Mouse (Mus musculus) midbrain, embryonic 15.5 days (tissue): ENCODE measurements around the gene Onecut3. TPM values are rescaled to one million over a fixed set of nuclear protein-coding genes. Genes with fewer than 3 reads are reported as not detected.
A peak's percentile ranks its signal among the peaks of the same experiment; 100 is the strongest.

Source experiments
- ATAC-seq: fragments of 200-750 bp; cut with Nextera tagmentation; replicated peaks from 2 replicates; pipeline ENCODE4 v1.8.0; 2017; ENCODE audit warnings: moderate TSS enrichment
- H3K27ac ChIP-seq: fragments of 300-500 bp; sonication (generic); 2 replicates; pipeline ENCODE4 v1.5.1; 2015; ENCODE audit warnings: mild to moderate bottlenecking, inconsistent platforms
- H3K27me3 ChIP-seq: fragments of 300-500 bp; sonication (generic); replicated peaks from 2 replicates; pipeline ENCODE4 v1.6.1; 2015; ENCODE audit warnings: inconsistent platforms
- H3K36me3 ChIP-seq: fragments of 300-500 bp; sonication (generic); replicated peaks from 2 replicates; pipeline ENCODE4 v1.6.1; 2015; ENCODE audit warnings: inconsistent platforms
- H3K4me1 ChIP-seq: fragments of 300-500 bp; sonication (generic); 2 replicates; pipeline ENCODE4 v1.6.1; 2015; ENCODE audit warnings: inconsistent platforms
- H3K4me2 ChIP-seq: fragments of 300-500 bp; sonication (generic); 2 replicates; pipeline ENCODE4 v1.6.1; 2015; ENCODE audit warnings: inconsistent platforms, mild to moderate bottlenecking, moderate library complexity
- H3K4me3 ChIP-seq: fragments of 300-500 bp; sonication (generic); 2 replicates; pipeline ENCODE4 v1.5.1; 2015; ENCODE audit warnings: mild to moderate bottlenecking, inconsistent platforms
- H3K9ac ChIP-seq: fragments of 300-500 bp; sonication (generic); 2 replicates; pipeline ENCODE4 v1.6.1; 2015; ENCODE audit warnings: mild to moderate bottlenecking, inconsistent platforms
- H3K9me3 ChIP-seq: fragments of 300-500 bp; sonication (generic); 2 replicates; pipeline ENCODE4 v1.6.1; 2016; ENCODE audit warnings: inconsistent platforms
- WGBS: fragments of 180-500 bp; shearing (Covaris S2); methylation state at CpG from one replicate; pipeline ENCODE4 v1.1.7; 2015; ENCODE audit warnings: mixed read lengths; 5-methylcytosine and 5-hydroxymethylcytosine counted together
- polyA plus RNA-seq: library from polyadenylated mRNA; unstranded; fragments of >200 nt; fragmentation: Nextera tagmentation; extraction: Ambion mirVana; gene quantifications from 2 replicates; pipeline ENCODE4 v1.2.1, GENCODE M21; 2015

Onecut3 gene
- polyA plus RNA-seq, 1 experiment from 2014 or later = 2.6 TPM

- no peaks in the 10 kb centered on the region for H3K36me3 ChIP-seq
- WGBS = 58% methylated on average over 5 of the region's 5 CpGs
- no peak for ATAC-seq
- peaks cover 4% of the 10 kb centered on the region; the same call in 1 of the 2 replicates for H3K4me1 ChIP-seq
- H3K27ac ChIP-seq = no peak overlapping the region
- H3K4me3 ChIP-seq = no peak overlapping the region
- no peak overlapping the region for H3K4me2 ChIP-seq
- H3K9me3 ChIP-seq = no peaks in the 10 kb centered on the region
- H3K9ac ChIP-seq = no peak overlapping the region
- H3K27me3 ChIP-seq = peaks cover 3% of the 10 kb centered on the region; the same call in 1 of the 2 replicates
Measured at GRCm38 (mm10) chr10:80465066-80465465, 29.6 kb upstream of the Onecut3 start.

- H3K4me3 ChIP-seq = peak overlapping the region; percentile 54
- no peaks in the 10 kb centered on the region for H3K9me3 ChIP-seq
- peaks cover 18% of the 10 kb centered on the region for H3K27me3 ChIP-seq
- H3K9ac ChIP-seq = peak overlapping the region; percentile 50
- peak overlapping the region; percentile 61 for H3K4me2 ChIP-seq
- H3K27ac ChIP-seq = peak overlapping the region; percentile 78
- ATAC-seq = peak; percentile 92
- peaks cover 8% of the 10 kb centered on the region; the same call in 1 of the 2 replicates for H3K4me1 ChIP-seq
- under 1% methylated on average over 55 of the region's 58 CpGs for WGBS
- no peaks in the 10 kb centered on the region for H3K36me3 ChIP-seq
Measured at GRCm38 (mm10) chr10:80475290-80475959, 19.2 kb upstream of the Onecut3 start.

GRCm38 (mm10) chr10:80478531-80478930, 16.1 kb upstream of the Onecut3 start:
- Histone ChIP-seq H3K4me2 (no peak overlapping the region), H3K27ac (no peak overlapping the region), H3K4me1 (peaks cover 15% of the 10 kb centered on the region), H3K9me3 (no peaks in the 10 kb centered on the region), H3K9ac (no peak overlapping the region), H3K36me3 (no peaks in the 10 kb centered on the region), H3K27me3 (peaks cover 7% of the 10 kb centered on the region), H3K4me3 (no peak overlapping the region)
- no peak for ATAC-seq
- WGBS = 81% methylated on average over 5 of the region's 5 CpGs

- Histone ChIP-seq H3K4me1 (peaks cover 8% of the 10 kb centered on the region), H3K36me3 (no peaks in the 10 kb centered on the region)
- WGBS = 23% methylated on average over 5 of the region's 5 CpGs
Measured at GRCm38 (mm10) chr10:80481002-80481401, 13.6 kb upstream of the Onecut3 start.

DNA sequence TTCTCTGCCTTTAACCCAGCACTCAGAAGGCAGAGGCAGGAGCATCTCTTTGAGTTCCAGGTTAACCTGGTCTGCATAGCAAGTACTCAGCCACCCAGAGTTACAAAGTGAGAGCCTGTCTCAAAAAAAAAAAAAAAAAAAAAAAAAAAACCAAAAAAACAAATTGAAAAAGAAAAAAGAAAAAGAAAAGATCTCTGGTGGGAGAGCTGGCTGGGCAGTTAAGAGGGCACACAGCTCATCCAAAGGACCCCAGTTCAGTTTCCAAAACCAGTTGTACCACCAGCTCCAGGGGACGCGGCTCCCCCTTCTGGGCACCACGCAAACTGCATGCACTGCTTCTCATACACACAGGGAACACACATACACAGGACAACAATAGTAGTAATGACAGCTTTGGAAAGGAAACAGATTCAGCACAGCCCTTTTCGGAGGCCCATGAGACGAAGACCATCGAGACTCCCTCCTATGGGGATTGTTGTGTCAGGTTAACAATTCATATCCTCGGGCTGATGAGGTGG, 7.7 kb upstream of the Onecut3 start:
- peaks cover 7% of the 10 kb centered on the region; the same call in 1 of the 2 replicates for H3K4me1 ChIP-seq
- ATAC-seq = no peak
- H3K4me2 ChIP-seq = no peak overlapping the region
- peaks cover 47% of the 10 kb centered on the region for H3K27me3 ChIP-seq
- no peak overlapping the region for H3K27ac ChIP-seq
- H3K9me3 ChIP-seq = no peaks in the 10 kb centered on the region
- WGBS = 85% methylated on average over 7 of the region's 7 CpGs
- no peaks in the 10 kb centered on the region for H3K36me3 ChIP-seq
- no peak overlapping the region for H3K4me3 ChIP-seq
- no peak overlapping the region for H3K9ac ChIP-seq

More at GRCm38 (mm10) chr10:80481002-80481401, 13.6 kb upstream of the Onecut3 start:
- Histone ChIP-seq H3K27me3 (peaks cover 16% of the 10 kb centered on the region), H3K4me3 (no peak overlapping the region), H3K9ac (no peak overlapping the region), H3K9me3 (no peaks in the 10 kb centered on the region), H3K27ac (no peak overlapping the region), H3K4me2 (no peak overlapping the region)
- ATAC-seq = no peak

GRCm38 (mm10) chr10:80490051-80490450, 4.6 kb upstream of the Onecut3 start:
- no peak overlapping the region for H3K9ac ChIP-seq
- no peak for ATAC-seq
- 1% methylated on average over 22 of the region's 22 CpGs for WGBS
- no peak overlapping the region for H3K4me2 ChIP-seq
- H3K4me3 ChIP-seq = no peak overlapping the region
- peaks cover 9% of the 10 kb centered on the region for H3K4me1 ChIP-seq
- no peaks in the 10 kb centered on the region for H3K36me3 ChIP-seq
- H3K27me3 ChIP-seq = peaks cover 70% of the 10 kb centered on the region
- no peaks in the 10 kb centered on the region for H3K9me3 ChIP-seq
- H3K27ac ChIP-seq = no peak overlapping the region

DNA sequence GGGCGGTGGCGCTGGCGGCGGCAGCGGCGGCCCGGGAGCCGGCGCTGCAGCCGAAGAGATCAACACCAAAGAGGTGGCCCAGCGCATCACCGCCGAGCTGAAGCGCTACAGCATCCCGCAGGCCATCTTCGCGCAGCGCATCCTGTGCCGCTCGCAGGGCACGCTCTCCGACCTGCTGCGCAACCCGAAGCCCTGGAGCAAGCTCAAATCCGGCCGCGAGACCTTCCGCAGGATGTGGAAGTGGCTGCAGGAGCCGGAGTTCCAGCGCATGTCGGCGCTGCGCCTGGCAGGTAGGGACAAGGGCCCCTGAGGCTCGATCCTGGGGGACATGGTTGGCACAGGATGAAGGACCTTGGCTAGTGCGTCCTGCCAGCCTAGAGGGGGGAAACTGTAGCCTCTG, 1.3 kb downstream of the Onecut3 start:
- Histone ChIP-seq H3K9me3 (no peaks in the 10 kb centered on the region), H3K4me2 (peak overlapping the region; percentile 57), H3K36me3 (no peaks in the 10 kb centered on the region), H3K27ac (no peak overlapping the region), H3K4me1 (peaks cover 26% of the 10 kb centered on the region), H3K4me3 (peak overlapping the region; percentile 36), H3K9ac (no peak overlapping the region), H3K27me3 (peaks cover 92% of the 10 kb centered on the region)
- WGBS = under 1% methylated on average over 35 of the region's 35 CpGs
- ATAC-seq = no peak

DNA sequence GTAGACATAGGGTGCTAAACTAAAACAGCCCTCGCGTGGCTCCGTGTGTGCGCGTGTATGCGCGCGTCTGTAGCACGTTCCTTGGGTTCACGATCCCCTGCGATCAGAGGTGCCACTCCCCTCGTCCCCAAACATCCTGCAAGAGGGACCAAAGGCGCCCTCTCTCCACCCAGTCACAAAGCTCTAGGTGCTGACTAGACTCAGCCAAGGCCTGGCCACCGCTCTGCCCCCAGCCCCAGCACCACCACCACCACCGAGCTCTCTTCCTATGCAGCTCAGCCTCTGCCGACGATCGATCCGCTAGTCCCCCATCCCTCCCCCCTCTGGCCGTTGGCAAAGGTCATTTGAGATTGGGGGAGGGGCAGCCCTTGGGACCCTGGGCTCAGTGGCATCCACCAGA, 1.8 kb downstream of the Onecut3 start:
- Histone ChIP-seq H3K27ac (no peak overlapping the region), H3K4me2 (peak overlapping the region; percentile 57), H3K4me1 (peaks cover 22% of the 10 kb centered on the region), H3K9ac (no peak overlapping the region), H3K27me3 (peaks cover 92% of the 10 kb centered on the region), H3K36me3 (no peaks in the 10 kb centered on the region), H3K9me3 (no peaks in the 10 kb centered on the region), H3K4me3 (peak overlapping the region; percentile 36)
- ATAC-seq = no peak; the same call in 1 of the 2 replicates
- WGBS = 1% methylated on average over 20 of the region's 20 CpGs

DNA sequence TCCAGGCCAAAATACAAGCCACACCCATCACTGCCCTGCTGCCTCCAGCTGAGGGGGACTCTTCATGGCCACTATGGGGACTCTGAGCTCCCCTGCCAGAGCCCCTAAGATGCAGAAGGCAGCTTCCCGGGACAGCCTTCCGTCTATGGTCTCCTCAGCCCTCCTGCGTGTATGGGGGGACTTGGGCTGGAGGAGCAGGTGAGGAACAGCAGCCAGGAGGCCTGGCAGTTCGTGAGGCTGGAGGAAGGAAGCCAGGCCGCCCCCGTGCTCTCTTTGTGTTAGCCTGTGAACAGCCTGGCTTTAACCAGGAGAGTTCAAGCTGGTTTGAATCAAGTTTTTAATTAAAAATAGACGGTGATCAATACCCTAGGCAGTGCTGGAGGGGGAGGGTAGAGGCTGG, 7.7 kb downstream of the Onecut3 start:
- no peak overlapping the region for H3K4me2 ChIP-seq
- H3K27me3 ChIP-seq = peaks cover 79% of the 10 kb centered on the region
- ATAC-seq = no peak
- no peak overlapping the region for H3K27ac ChIP-seq
- no peak overlapping the region for H3K4me3 ChIP-seq
- H3K9me3 ChIP-seq = no peaks in the 10 kb centered on the region
- no peak overlapping the region for H3K9ac ChIP-seq
- WGBS = 2% methylated on average over 7 of the region's 7 CpGs
- peaks cover 5% of the 10 kb centered on the region; the same call in 1 of the 2 replicates for H3K4me1 ChIP-seq
- H3K36me3 ChIP-seq = no peaks in the 10 kb centered on the region

- peaks cover 76% of the 10 kb centered on the region for H3K27me3 ChIP-seq
- H3K9me3 ChIP-seq = no peaks in the 10 kb centered on the region
- no peak overlapping the region for H3K27ac ChIP-seq
- no peak overlapping the region for H3K4me3 ChIP-seq
- WGBS = 2% methylated on average over 22 of the region's 22 CpGs
- no peak for ATAC-seq
- H3K4me1 ChIP-seq = peaks cover 5% of the 10 kb centered on the region; the same call in 1 of the 2 replicates
- H3K36me3 ChIP-seq = no peaks in the 10 kb centered on the region
- H3K4me2 ChIP-seq = no peak overlapping the region
- H3K9ac ChIP-seq = no peak overlapping the region
Measured at GRCm38 (mm10) chr10:80502819-80503314, 8.2 kb downstream of the Onecut3 start.

- Histone ChIP-seq H3K4me3 (no peak overlapping the region), H3K9me3 (no peaks in the 10 kb centered on the region), H3K27me3 (peaks cover 69% of the 10 kb centered on the region), H3K4me1 (peaks cover 5% of the 10 kb centered on the region; the same call in 1 of the 2 replicates), H3K4me2 (no peak overlapping the region), H3K36me3 (no peaks in the 10 kb centered on the region), H3K27ac (no peak overlapping the region), H3K9ac (no peak overlapping the region)
- WGBS = 2% methylated on average over 27 of the region's 27 CpGs
- ATAC-seq = no peak
Measured at GRCm38 (mm10) chr10:80503599-80504220, 9.1 kb downstream of the Onecut3 start.

GRCm38 (mm10) chr10:80504724-80505123, 10.1 kb downstream of the Onecut3 start:
- H3K27ac ChIP-seq = no peak overlapping the region
- 0% methylated on average over 8 of the region's 9 CpGs for WGBS
- no peak overlapping the region for H3K4me2 ChIP-seq

More at GRCm38 (mm10) chr10:80504724-80505123, 10.1 kb downstream of the Onecut3 start:
- Histone ChIP-seq H3K4me3 (no peak overlapping the region), H3K27me3 (peaks cover 66% of the 10 kb centered on the region), H3K4me1 (peaks cover 8% of the 10 kb centered on the region; the same call in 1 of the 2 replicates), H3K36me3 (no peaks in the 10 kb centered on the region), H3K9me3 (no peaks in the 10 kb centered on the region), H3K9ac (no peak overlapping the region)
- ATAC-seq = no peak
